Mouse (Mus musculus): ENCODE results near the gene Gm1123. TPM values are rescaled to one million over a fixed set of nuclear protein-coding genes. Genes with fewer than 3 reads are reported as not detected.

Gene Gm1123
- polyA plus RNA-seq (2015; fragmentation: Nextera tagmentation; extraction: Ambion mirVana): 0.07 TPM in 1 of 2 replicates, not detected in the other

GRCm38 (mm10) chr9:99035575-99035974 is at the start of gene Gm1123:
Gene Gm1123 (minus strand): TSS chr9:99035715.
- ATAC-seq (ENCODE audit: insufficient read depth): no peak
- Histone ChIP-seq H3K4me3 (replicated peaks) (no peak within 1 kb of the TSS), H3K27ac (replicated peaks) (no peak within 1 kb of the TSS), H3K9ac (no peak within 1 kb of the TSS), H3K27me3 (no peaks in the 10 kb centered on the region), H3K36me3 (replicated peaks) (peaks cover 23% of the 10 kb centered on the region), H3K9me3 (replicated peaks) (no peaks in the 10 kb centered on the region), H3K4me1 (replicated peaks) (0 out of 2 replicates have a peak, but pooled peaks cover 3% of the 10 kb centered on the region), H3K4me2 (no peak within 1 kb of the TSS)
- WGBS (ENCODE audit: insufficient replicate concordance): 78% methylated on average over 12 of the region's 12 CpGs

GRCm38 (mm10) chr9:99081718-99082117 is 46.2 kb upstream of the Gm1123 start:
- no peaks in the 10 kb centered on the region for H3K27me3 ChIP-seq
- H3K27ac ChIP-seq (replicated peaks): no peak overlapping the region
- no peak overlapping the region for H3K9ac ChIP-seq
- H3K36me3 ChIP-seq (replicated peaks): peaks cover 27% of the 10 kb centered on the region
- H3K9me3 ChIP-seq (replicated peaks): no peaks in the 10 kb centered on the region
- H3K4me2 ChIP-seq: no peak overlapping the region
- ATAC-seq (ENCODE audit: insufficient read depth): no peak
- H3K4me1 ChIP-seq (replicated peaks): no peaks in the 10 kb centered on the region
- 85% methylated on average over 5 of the region's 5 CpGs for WGBS (ENCODE audit: insufficient replicate concordance)
- no peak overlapping the region for H3K4me3 ChIP-seq (replicated peaks)

- no peak overlapping the region for H3K4me2 ChIP-seq
- H3K9ac ChIP-seq: no peak overlapping the region
- H3K9me3 ChIP-seq (replicated peaks): no peaks in the 10 kb centered on the region
- H3K4me3 ChIP-seq (replicated peaks): no peak overlapping the region
- 47% methylated on average over 3 of the region's 3 CpGs for WGBS (ENCODE audit: insufficient replicate concordance)
- no peaks in the 10 kb centered on the region for H3K27me3 ChIP-seq
- H3K27ac ChIP-seq (replicated peaks): no peak overlapping the region
- ATAC-seq (ENCODE audit: insufficient read depth): no peak
- no peaks in the 10 kb centered on the region for H3K4me1 ChIP-seq (replicated peaks)
- peaks cover 23% of the 10 kb centered on the region for H3K36me3 ChIP-seq (replicated peaks)
These were observed 45.8 kb upstream of the Gm1123 start for GRCm38 (mm10) chr9:99081308-99081707.

- no peak for ATAC-seq (ENCODE audit: insufficient read depth)
- Histone ChIP-seq H3K9ac (no peak overlapping the region), H3K36me3 (replicated peaks) (peaks cover 17% of the 10 kb centered on the region; the same call in 1 of the 2 replicates), H3K4me1 (replicated peaks) (no peaks in the 10 kb centered on the region), H3K27me3 (no peaks in the 10 kb centered on the region), H3K27ac (replicated peaks) (no peak overlapping the region), H3K4me2 (no peak overlapping the region), H3K9me3 (replicated peaks) (no peaks in the 10 kb centered on the region), H3K4me3 (replicated peaks) (no peak overlapping the region)
- WGBS (ENCODE audit: insufficient replicate concordance): 74% methylated on average over 2 of the region's 2 CpGs
These were observed 45.1 kb upstream of the Gm1123 start for GRCm38 (mm10) chr9:99080657-99081056.

GRCm38 (mm10) chr9:99074462-99074861 is 38.9 kb upstream of the Gm1123 start:
- Histone ChIP-seq H3K4me1 (replicated peaks) (no peaks in the 10 kb centered on the region), H3K27me3 (no peaks in the 10 kb centered on the region), H3K9me3 (replicated peaks) (no peaks in the 10 kb centered on the region), H3K4me2 (no peak overlapping the region), H3K27ac (replicated peaks) (no peak overlapping the region), H3K9ac (no peak overlapping the region), H3K36me3 (replicated peaks) (peaks cover 31% of the 10 kb centered on the region), H3K4me3 (replicated peaks) (no peak overlapping the region)
- WGBS (ENCODE audit: insufficient replicate concordance): 22% methylated on average over 2 of the region's 2 CpGs
- ATAC-seq (ENCODE audit: insufficient read depth): no peak

- peaks cover 41% of the 10 kb centered on the region for H3K36me3 ChIP-seq (replicated peaks)
- no peaks in the 10 kb centered on the region for H3K9me3 ChIP-seq (replicated peaks)
- H3K27ac ChIP-seq (replicated peaks): no peak overlapping the region
- H3K9ac ChIP-seq: no peak overlapping the region
- 63% methylated on average over 4 of the region's 4 CpGs for WGBS (ENCODE audit: insufficient replicate concordance)
- H3K27me3 ChIP-seq: no peaks in the 10 kb centered on the region
- no peaks in the 10 kb centered on the region for H3K4me1 ChIP-seq (replicated peaks)
- H3K4me3 ChIP-seq (replicated peaks): no peak overlapping the region
- no peak for ATAC-seq (ENCODE audit: insufficient read depth)
- no peak overlapping the region for H3K4me2 ChIP-seq
These were observed 37.0 kb upstream of the Gm1123 start for GRCm38 (mm10) chr9:99072538-99072937.

GRCm38 (mm10) chr9:99065311-99065710 is 29.8 kb upstream of the Gm1123 start:
- Histone ChIP-seq H3K27ac (replicated peaks) (no peak overlapping the region), H3K27me3 (no peaks in the 10 kb centered on the region), H3K9ac (no peak overlapping the region), H3K36me3 (replicated peaks) (peaks cover 66% of the 10 kb centered on the region), H3K9me3 (replicated peaks) (no peaks in the 10 kb centered on the region), H3K4me3 (replicated peaks) (no peak overlapping the region), H3K4me1 (replicated peaks) (no peaks in the 10 kb centered on the region), H3K4me2 (no peak overlapping the region)
- 85% methylated on average over 5 of the region's 5 CpGs for WGBS (ENCODE audit: insufficient replicate concordance)
- no peak for ATAC-seq (ENCODE audit: insufficient read depth)

GRCm38 (mm10) chr9:99064216-99064615 is 28.7 kb upstream of the Gm1123 start:
- Histone ChIP-seq H3K27ac (replicated peaks) (no peak overlapping the region), H3K4me3 (replicated peaks) (no peak overlapping the region), H3K4me1 (replicated peaks) (no peaks in the 10 kb centered on the region), H3K4me2 (no peak overlapping the region), H3K27me3 (no peaks in the 10 kb centered on the region), H3K9me3 (replicated peaks) (no peaks in the 10 kb centered on the region), H3K36me3 (replicated peaks) (peaks cover 64% of the 10 kb centered on the region), H3K9ac (no peak overlapping the region)
- 51% methylated on average over 2 of the region's 2 CpGs for WGBS (ENCODE audit: insufficient replicate concordance)
- no peak for ATAC-seq (ENCODE audit: insufficient read depth)

- no peak overlapping the region for H3K27ac ChIP-seq (replicated peaks)
- no peaks in the 10 kb centered on the region for H3K4me1 ChIP-seq (replicated peaks)
- H3K4me3 ChIP-seq (replicated peaks): no peak overlapping the region
- H3K4me2 ChIP-seq: no peak overlapping the region
- H3K27me3 ChIP-seq: no peaks in the 10 kb centered on the region
- H3K9me3 ChIP-seq (replicated peaks): no peaks in the 10 kb centered on the region
- ATAC-seq (ENCODE audit: insufficient read depth): peak; percentile 51
- 36% methylated on average over 7 of the region's 7 CpGs for WGBS (ENCODE audit: insufficient replicate concordance)
- H3K36me3 ChIP-seq (replicated peaks): peaks cover 64% of the 10 kb centered on the region
- no peak overlapping the region for H3K9ac ChIP-seq
These were observed 27.0 kb upstream of the Gm1123 start for GRCm38 (mm10) chr9:99062544-99062943.

GRCm38 (mm10) chr9:99057751-99058150 is 22.2 kb upstream of the Gm1123 start:
- Histone ChIP-seq H3K4me1 (replicated peaks) (no peaks in the 10 kb centered on the region), H3K36me3 (replicated peaks) (peaks cover 54% of the 10 kb centered on the region)

GRCm38 (mm10) chr9:99049760-99050159 is 14.2 kb upstream of the Gm1123 start:
- no peak for ATAC-seq (ENCODE audit: insufficient read depth)
- Histone ChIP-seq H3K4me1 (replicated peaks) (no peaks in the 10 kb centered on the region), H3K27me3 (no peaks in the 10 kb centered on the region), H3K27ac (replicated peaks) (no peak overlapping the region), H3K9ac (no peak overlapping the region), H3K9me3 (replicated peaks) (no peaks in the 10 kb centered on the region), H3K4me3 (replicated peaks) (no peak overlapping the region), H3K4me2 (no peak overlapping the region), H3K36me3 (replicated peaks) (peaks cover 39% of the 10 kb centered on the region)
- WGBS (ENCODE audit: insufficient replicate concordance): 70% methylated on average over 6 of the region's 6 CpGs

More at GRCm38 (mm10) chr9:99057751-99058150, 22.2 kb upstream of the Gm1123 start:
- 77% methylated on average over 3 of the region's 3 CpGs for WGBS (ENCODE audit: insufficient replicate concordance)
- H3K4me2 ChIP-seq: no peak overlapping the region
- no peak for ATAC-seq (ENCODE audit: insufficient read depth)
- H3K9me3 ChIP-seq (replicated peaks): no peaks in the 10 kb centered on the region
- H3K27me3 ChIP-seq: no peaks in the 10 kb centered on the region
- no peak overlapping the region for H3K9ac ChIP-seq
- H3K4me3 ChIP-seq (replicated peaks): no peak overlapping the region
- H3K27ac ChIP-seq (replicated peaks): no peak overlapping the region

- Histone ChIP-seq H3K9me3 (replicated peaks) (no peaks in the 10 kb centered on the region), H3K4me1 (replicated peaks) (no peaks in the 10 kb centered on the region), H3K9ac (no peak overlapping the region), H3K36me3 (replicated peaks) (peaks cover 43% of the 10 kb centered on the region), H3K27ac (replicated peaks) (no peak overlapping the region), H3K4me3 (replicated peaks) (no peak overlapping the region), H3K27me3 (no peaks in the 10 kb centered on the region), H3K4me2 (no peak overlapping the region)
- no peak for ATAC-seq (ENCODE audit: insufficient read depth)
- WGBS (ENCODE audit: insufficient replicate concordance): 79% methylated on average over 1 of the region's 1 CpGs
These were observed 13.3 kb upstream of the Gm1123 start for GRCm38 (mm10) chr9:99048724-99049250.
